Mouse (Mus musculus): ENCODE data around the gene Clcn1. TPM values are rescaled to one million over a fixed set of nuclear protein-coding genes. Genes with fewer than 3 reads are reported as not detected.

The Clcn1 gene
- total and polyA plus RNA-seq, 3 experiments, result 0.11 to 0.45 TPM; not detected in 1

DNA sequence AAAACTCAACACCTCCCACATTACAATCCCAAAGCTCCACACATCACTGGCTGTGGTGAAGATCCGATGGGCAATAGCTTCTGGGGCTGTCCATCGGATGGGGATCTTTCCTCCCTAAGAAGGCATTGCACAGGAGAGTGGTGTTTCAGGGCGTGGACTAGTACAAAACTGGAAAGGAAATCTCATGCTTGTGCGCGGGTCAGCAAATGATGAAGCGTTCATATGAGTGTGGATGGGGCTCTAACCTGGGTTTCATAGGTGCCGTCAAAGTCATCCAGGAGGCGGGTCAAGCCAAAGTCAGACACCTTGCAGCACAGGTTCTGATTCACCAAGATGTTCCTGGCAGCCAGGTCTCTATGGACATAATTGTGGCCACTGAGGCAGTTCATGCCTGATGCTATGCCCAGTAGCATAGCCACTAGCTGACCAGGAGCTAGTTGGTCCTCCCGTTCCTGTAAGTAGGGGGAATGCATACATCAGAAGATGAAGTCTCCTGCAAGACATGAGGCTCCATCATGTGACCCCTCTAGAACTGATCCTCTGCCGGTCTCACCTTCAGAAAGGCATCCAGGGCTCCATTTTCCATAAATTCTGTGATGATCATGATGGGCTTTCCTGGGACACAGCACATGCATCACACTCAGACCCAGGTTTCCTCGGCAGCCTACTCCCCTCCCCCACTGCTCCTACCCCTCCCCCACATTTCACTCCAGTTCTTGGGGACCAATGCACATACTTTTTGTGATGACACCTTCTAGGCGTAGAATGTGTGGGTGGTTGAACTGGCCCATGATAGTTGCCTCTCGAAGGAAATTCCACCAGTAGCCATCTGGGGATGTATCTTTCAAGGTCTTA, 74.8 kb downstream of the Clcn1 start:
- no peak for TF ChIP-seq GATA2 (IDR thresholded peaks at IDR 0.05; ENCODE audit: borderline replicate concordance, low read depth, low read length)
- TF ChIP-seq TAL1 (conservative IDR thresholded peaks at IDR 0.05; ENCODE audit: low read depth, low read length), result no peak
- TF ChIP-seq CTCF (IDR thresholded peaks at IDR 0.05; ENCODE audit: low read depth, low read length), result no peak
- no peak for TF ChIP-seq GATA1 (IDR thresholded peaks at IDR 0.05; ENCODE audit: borderline replicate concordance, low read length)
- no peak for TF ChIP-seq POLR2AphosphoS5 (IDR thresholded peaks at IDR 0.05; ENCODE audit: insufficient replicate concordance, low read depth, low read length)
- H3K27me3 ChIP-seq (ENCODE audit: insufficient read depth, low read length), result peaks cover 23% of the 10 kb centered on the region
- H3K4me1 ChIP-seq (ENCODE audit: insufficient read depth, low read depth, low read length), result no peaks in the 10 kb centered on the region; the same call in 1 of the 2 replicates
- no peak overlapping the region for H3K4me3 ChIP-seq (ENCODE audit: low read depth, low read length)
- H3K9me3 ChIP-seq (replicated peaks), result no peaks in the 10 kb centered on the region
- ATAC-seq (ENCODE audit: extremely low read depth, insufficient number of reproducible peaks, low FRiP score, poor library complexity, severe bottlenecking), result no peak
- peaks cover 29% of the 10 kb centered on the region for H3K36me3 ChIP-seq (replicated peaks)
- DNase-seq (ENCODE audit: low spot score), result no peak

DNA sequence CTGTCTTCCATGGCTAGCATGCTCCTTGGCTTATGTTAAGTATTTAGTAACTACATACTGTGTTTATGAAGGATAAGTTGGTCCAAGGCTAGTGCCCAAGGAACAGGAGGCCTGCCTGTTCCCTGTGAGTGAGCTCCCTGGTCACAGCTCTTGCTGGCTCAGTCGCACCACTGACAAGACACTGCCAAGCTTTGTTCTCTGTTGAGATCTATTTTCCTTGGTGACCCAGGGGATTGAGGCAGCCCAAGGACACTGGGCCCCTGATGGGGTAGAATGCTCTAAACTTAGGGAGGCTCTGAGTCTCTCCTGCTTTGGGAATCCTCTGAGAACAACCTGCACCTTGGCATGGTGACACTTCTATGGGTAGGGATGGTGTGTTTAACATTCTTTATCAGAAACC, 75.6 kb downstream of the Clcn1 start:
- ATAC-seq (ENCODE audit: extremely low read depth, insufficient number of reproducible peaks, low FRiP score, poor library complexity, severe bottlenecking) (no peak), DNase-seq (ENCODE audit: low spot score) (no peak)
- Histone ChIP-seq H3K36me3 (replicated peaks) (peaks cover 21% of the 10 kb centered on the region), H3K4me3 (ENCODE audit: low read depth, low read length) (no peak overlapping the region), H3K9me3 (replicated peaks) (no peaks in the 10 kb centered on the region), H3K4me1 (ENCODE audit: insufficient read depth, low read depth, low read length) (no peaks in the 10 kb centered on the region; the same call in 1 of the 2 replicates), H3K27me3 (ENCODE audit: insufficient read depth, low read length) (peaks cover 23% of the 10 kb centered on the region)
- TF ChIP-seq TAL1 (conservative IDR thresholded peaks at IDR 0.05; ENCODE audit: low read depth, low read length) (no peak), GATA1 (IDR thresholded peaks at IDR 0.05; ENCODE audit: borderline replicate concordance, low read length) (no peak), POLR2AphosphoS5 (IDR thresholded peaks at IDR 0.05; ENCODE audit: insufficient replicate concordance, low read depth, low read length) (no peak), CTCF (IDR thresholded peaks at IDR 0.05; ENCODE audit: low read depth, low read length) (no peak), GATA2 (IDR thresholded peaks at IDR 0.05; ENCODE audit: borderline replicate concordance, low read depth, low read length) (no peak)

- no peak overlapping the region for H3K4me3 ChIP-seq (ENCODE audit: low read depth, low read length)
- no peak for ATAC-seq (ENCODE audit: extremely low read depth, insufficient number of reproducible peaks, low FRiP score, poor library complexity, severe bottlenecking)
These were observed 76.0 kb downstream of the Clcn1 start for GRCm38 (mm10) chr6:42362497-42362896.

GRCm38 (mm10) chr6:42362974-42363373, 76.5 kb downstream of the Clcn1 start:
- Histone ChIP-seq H3K9me3 (replicated peaks) (no peaks in the 10 kb centered on the region), H3K27me3 (ENCODE audit: insufficient read depth, low read length) (peaks cover 23% of the 10 kb centered on the region), H3K4me1 (ENCODE audit: insufficient read depth, low read depth, low read length) (no peaks in the 10 kb centered on the region; the same call in 1 of the 2 replicates), H3K36me3 (replicated peaks) (peaks cover 12% of the 10 kb centered on the region), H3K4me3 (ENCODE audit: low read depth, low read length) (no peak overlapping the region)
- TF ChIP-seq CTCF (IDR thresholded peaks at IDR 0.05; ENCODE audit: low read depth, low read length) (no peak), GATA2 (IDR thresholded peaks at IDR 0.05; ENCODE audit: borderline replicate concordance, low read depth, low read length) (no peak), POLR2AphosphoS5 (IDR thresholded peaks at IDR 0.05; ENCODE audit: insufficient replicate concordance, low read depth, low read length) (no peak), TAL1 (conservative IDR thresholded peaks at IDR 0.05; ENCODE audit: low read depth, low read length) (no peak)
- ATAC-seq (ENCODE audit: extremely low read depth, insufficient number of reproducible peaks, low FRiP score, poor library complexity, severe bottlenecking) (no peak), DNase-seq (ENCODE audit: low spot score) (no peak)

More at GRCm38 (mm10) chr6:42362497-42362896, 76.0 kb downstream of the Clcn1 start:
- H3K36me3 ChIP-seq (replicated peaks), result peaks cover 17% of the 10 kb centered on the region
- H3K4me1 ChIP-seq (ENCODE audit: insufficient read depth, low read depth, low read length), result no peaks in the 10 kb centered on the region; the same call in 1 of the 2 replicates
- H3K9me3 ChIP-seq (replicated peaks), result no peaks in the 10 kb centered on the region
- peaks cover 23% of the 10 kb centered on the region for H3K27me3 ChIP-seq (ENCODE audit: insufficient read depth, low read length)
- TF ChIP-seq GATA2 (IDR thresholded peaks at IDR 0.05; ENCODE audit: borderline replicate concordance, low read depth, low read length), result no peak
- no peak for TF ChIP-seq POLR2AphosphoS5 (IDR thresholded peaks at IDR 0.05; ENCODE audit: insufficient replicate concordance, low read depth, low read length)
- no peak for TF ChIP-seq GATA1 (IDR thresholded peaks at IDR 0.05; ENCODE audit: borderline replicate concordance, low read length)
- no peak for TF ChIP-seq TAL1 (conservative IDR thresholded peaks at IDR 0.05; ENCODE audit: low read depth, low read length)
- TF ChIP-seq CTCF (IDR thresholded peaks at IDR 0.05; ENCODE audit: low read depth, low read length), result no peak
- DNase-seq (ENCODE audit: low spot score), result no peak

DNA sequence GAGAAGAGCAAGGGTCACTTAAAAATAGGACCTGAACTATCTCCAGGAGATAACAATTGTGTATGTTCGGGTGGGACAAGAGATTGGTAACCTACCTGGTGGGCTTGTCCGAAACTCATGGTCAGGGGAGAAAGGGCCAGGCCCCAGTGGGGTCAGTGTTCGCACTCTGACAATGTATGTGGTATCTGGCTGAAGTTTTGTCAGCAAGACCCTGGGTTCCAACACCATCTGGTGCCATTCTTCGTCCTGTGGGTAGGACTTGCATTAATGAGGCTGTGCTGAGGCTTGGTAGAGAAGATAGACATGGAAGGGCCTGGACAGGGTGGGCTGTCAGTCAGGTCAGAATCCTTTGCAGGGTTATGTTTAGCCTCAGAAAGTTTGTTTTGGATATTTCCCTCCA, 77.6 kb downstream of the Clcn1 start:
- no peaks in the 10 kb centered on the region for H3K9me3 ChIP-seq (replicated peaks)
- no peaks in the 10 kb centered on the region; the same call in 1 of the 2 replicates for H3K4me1 ChIP-seq (ENCODE audit: insufficient read depth, low read depth, low read length)
- DNase-seq (ENCODE audit: low spot score), result no peak
- TF ChIP-seq POLR2AphosphoS5 (IDR thresholded peaks at IDR 0.05; ENCODE audit: insufficient replicate concordance, low read depth, low read length) (no peak), GATA1 (IDR thresholded peaks at IDR 0.05; ENCODE audit: borderline replicate concordance, low read length) (no peak), CTCF (IDR thresholded peaks at IDR 0.05; ENCODE audit: low read depth, low read length) (no peak), GATA2 (IDR thresholded peaks at IDR 0.05; ENCODE audit: borderline replicate concordance, low read depth, low read length) (no peak), TAL1 (conservative IDR thresholded peaks at IDR 0.05; ENCODE audit: low read depth, low read length) (no peak)
- H3K4me3 ChIP-seq (ENCODE audit: low read depth, low read length), result no peak overlapping the region
- peaks cover 23% of the 10 kb centered on the region for H3K27me3 ChIP-seq (ENCODE audit: insufficient read depth, low read length)
- no peak for ATAC-seq (ENCODE audit: extremely low read depth, insufficient number of reproducible peaks, low FRiP score, poor library complexity, severe bottlenecking)
- H3K36me3 ChIP-seq (replicated peaks), result peaks cover 5% of the 10 kb centered on the region

GRCm38 (mm10) chr6:42364607-42365006, 78.1 kb downstream of the Clcn1 start:
- Histone ChIP-seq H3K27me3 (ENCODE audit: insufficient read depth, low read length) (peaks cover 23% of the 10 kb centered on the region), H3K36me3 (replicated peaks) (peaks cover 2% of the 10 kb centered on the region), H3K4me1 (ENCODE audit: insufficient read depth, low read depth, low read length) (no peaks in the 10 kb centered on the region; the same call in 1 of the 2 replicates), H3K9me3 (replicated peaks) (no peaks in the 10 kb centered on the region), H3K4me3 (ENCODE audit: low read depth, low read length) (no peak overlapping the region)
- TF ChIP-seq GATA2 (IDR thresholded peaks at IDR 0.05; ENCODE audit: borderline replicate concordance, low read depth, low read length) (no peak), CTCF (IDR thresholded peaks at IDR 0.05; ENCODE audit: low read depth, low read length) (no peak), GATA1 (IDR thresholded peaks at IDR 0.05; ENCODE audit: borderline replicate concordance, low read length) (no peak), TAL1 (conservative IDR thresholded peaks at IDR 0.05; ENCODE audit: low read depth, low read length) (no peak), POLR2AphosphoS5 (IDR thresholded peaks at IDR 0.05; ENCODE audit: insufficient replicate concordance, low read depth, low read length) (no peak)
- no peak for DNase-seq (ENCODE audit: low spot score)
- ATAC-seq (ENCODE audit: extremely low read depth, insufficient number of reproducible peaks, low FRiP score, poor library complexity, severe bottlenecking), result no peak

All from G1E (cell line).